Mouse (Mus musculus) kidney, postnatal 10 days (tissue): Measurements from ENCODE around the gene Plcxd3.

Experiments
- DNase-seq: peaks from one replicate; pipeline ENCODE4 v3.0.0; 2021; ENCODE audit warnings: mixed read lengths

Plcxd3 gene

DNA sequence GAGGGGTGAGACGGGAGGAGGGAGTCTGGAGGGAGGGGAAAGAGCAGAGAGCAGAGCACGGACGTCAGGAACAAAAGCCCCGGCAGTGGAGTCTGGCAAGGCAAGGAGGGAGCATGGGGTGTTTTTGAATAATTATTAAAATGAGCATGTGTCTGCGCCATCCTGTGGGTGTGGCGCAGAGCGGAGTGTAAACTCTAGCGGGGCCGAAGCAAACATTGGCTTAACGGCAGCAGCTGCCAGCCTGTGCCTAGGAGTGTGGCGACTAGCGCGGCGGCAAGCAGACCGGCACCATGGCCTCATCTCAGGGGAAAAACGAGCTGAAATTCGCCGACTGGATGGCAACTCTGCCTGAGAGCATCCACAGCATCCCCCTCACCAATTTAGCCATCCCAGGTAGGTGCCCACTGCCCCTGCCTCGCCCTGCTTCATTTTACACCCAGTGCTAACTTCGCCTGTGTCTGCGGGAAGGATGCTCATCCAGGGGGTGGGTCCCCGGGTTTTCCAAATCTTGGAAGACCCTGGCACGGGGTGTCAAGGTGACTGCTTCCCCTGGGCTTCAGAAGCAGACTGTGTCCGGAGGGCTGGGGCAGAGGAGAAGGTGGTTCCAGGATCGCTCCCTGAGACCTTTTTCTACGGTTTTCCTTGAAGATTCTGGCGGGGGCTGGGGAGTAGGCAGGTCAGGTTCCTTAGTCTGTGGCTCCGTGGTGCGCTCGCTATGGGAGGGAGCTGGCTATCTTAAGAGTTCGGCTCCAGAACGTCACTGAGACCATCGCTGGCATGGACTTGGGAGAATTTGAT is at the start of gene Plcxd3:
TSS of gene Plcxd3 (plus strand) at position 69 of the 798 bp plus-strand sequence.
- peak; percentile 21 for DNase-seq

DNA sequence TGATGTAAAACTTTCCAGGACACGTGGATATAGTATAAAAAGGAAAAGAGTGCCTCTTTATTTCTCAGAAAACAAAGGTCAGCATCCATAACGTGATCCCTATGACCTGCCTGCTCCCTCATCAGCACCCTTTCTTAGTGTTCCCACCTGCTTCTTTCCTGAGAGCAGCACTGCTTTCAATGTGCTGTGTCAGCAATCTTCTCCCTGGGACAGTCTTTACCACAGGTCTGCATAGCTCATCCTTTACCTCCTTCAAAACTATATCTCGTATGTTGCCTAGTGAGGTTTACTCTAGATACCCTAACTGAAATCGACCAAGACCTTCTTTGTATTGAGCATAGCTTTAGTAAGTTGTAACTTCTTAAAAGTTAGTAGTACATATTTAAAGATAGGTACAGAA is 43.4 kb upstream of the Plcxd3 start:
- DNase-seq = no peak

DNA sequence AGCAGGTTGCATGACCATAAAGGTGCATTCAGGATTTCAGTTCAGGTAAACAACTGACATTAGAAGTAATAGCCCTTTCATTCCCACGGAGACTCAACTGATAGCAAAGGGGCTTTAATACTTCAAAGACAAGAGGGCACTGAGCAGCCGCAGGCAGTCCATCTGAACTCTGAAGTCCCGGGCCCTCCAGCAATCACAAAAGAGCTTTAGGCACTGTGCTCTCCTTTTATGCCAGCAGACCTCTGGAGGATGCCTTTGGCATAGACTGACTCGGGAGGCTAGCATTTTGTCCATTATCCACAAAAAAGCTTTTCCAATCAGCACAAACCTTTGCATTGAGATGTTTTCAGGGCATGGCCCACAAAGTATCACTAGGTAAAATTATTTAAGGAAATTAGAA is 33.7 kb upstream of the Plcxd3 start:
- no peak for DNase-seq

DNA sequence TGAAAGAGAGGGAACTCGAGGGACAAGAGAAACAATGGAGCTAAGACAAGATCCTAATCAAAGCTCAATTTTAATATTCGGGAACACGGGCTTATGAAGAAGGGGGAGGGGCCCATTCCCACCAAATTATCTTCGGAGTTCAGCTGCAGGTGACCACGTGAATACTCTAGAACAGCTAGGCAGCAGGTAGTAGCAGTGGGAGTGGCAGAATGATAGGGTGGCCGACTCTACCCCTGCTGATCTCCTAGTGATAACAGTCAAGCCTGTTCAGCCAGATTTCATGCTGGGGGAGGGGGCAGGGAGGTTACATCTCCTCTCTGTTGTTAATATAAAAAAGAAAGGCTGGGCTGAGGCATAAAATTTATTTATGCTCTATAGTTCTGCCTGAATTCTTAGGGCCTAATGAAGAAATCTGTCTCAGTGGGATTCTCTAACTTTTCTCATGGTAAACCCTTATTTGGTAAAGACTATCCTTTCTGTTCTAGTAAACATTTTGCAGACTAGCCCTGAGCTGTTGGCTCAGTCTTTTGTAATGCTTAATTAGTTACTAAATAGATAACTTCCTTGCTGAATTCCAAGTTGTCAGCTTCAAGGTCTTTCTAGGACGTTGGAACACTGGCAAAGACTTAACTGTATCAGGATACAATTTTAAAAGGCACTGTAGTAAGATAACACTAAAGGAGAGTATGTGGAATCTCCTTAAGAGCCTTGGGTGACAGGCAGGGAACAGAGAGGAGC is 26.3 kb upstream of the Plcxd3 start:
- DNase-seq = no peak

DNA sequence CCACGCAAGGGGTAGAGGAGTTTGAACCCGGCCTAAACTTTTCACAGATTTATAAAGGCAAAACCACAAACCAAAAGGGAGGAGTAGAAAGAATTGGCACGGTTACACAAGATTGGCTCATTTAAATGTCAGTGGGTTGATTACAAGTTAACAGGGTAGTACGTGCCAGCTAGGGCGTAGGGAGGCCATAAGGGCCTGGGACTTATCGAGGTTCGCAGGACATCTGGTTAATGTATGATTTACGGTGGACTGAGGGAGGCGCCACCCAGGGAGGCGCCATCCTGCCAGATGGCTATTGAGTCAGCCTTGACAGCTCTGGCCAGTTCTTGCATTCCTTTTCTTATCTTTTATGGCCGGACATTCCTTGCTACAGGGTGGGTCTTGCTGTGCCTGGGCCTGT is 18.9 kb upstream of the Plcxd3 start:
- DNase-seq = peak; percentile 55

DNA sequence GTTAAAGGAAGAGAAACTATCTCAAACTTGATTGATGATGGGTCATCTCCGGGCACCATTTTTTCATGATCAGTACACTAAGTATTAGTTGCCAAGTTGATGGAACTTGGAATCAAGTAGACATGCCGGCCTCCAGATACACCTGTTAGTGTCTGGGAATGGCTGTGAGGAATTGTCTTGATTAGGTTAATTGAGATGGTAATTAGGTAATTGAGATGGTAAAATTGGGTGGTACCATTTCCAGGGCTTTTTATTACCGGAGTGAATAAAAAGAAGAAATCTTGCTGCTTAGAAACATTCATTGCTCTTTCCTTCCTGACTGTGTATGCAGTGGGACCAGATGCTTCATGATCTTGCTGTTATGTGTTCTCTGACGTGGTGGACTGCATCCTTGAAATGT is 17.6 kb upstream of the Plcxd3 start:
- no peak for DNase-seq

DNA sequence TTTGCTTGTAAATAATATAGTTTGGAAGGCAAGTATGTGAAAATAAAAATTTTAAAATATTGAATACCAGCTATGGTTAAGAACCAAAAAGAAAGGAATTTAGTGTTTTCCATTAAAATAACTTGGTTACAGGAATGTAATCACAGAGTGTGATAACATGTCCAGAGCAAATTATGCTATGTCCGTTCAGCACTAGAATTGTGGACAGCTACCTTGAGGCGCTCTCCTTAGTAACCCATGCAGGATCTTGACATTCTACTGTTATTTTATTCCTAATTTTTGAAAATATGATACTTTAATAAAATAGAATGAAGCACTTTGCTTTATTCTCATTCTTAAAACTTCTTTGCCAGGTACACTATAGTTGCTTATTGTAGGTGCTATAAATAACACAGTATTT is 7.5 kb upstream of the Plcxd3 start:
- peak; percentile 55 for DNase-seq

DNA sequence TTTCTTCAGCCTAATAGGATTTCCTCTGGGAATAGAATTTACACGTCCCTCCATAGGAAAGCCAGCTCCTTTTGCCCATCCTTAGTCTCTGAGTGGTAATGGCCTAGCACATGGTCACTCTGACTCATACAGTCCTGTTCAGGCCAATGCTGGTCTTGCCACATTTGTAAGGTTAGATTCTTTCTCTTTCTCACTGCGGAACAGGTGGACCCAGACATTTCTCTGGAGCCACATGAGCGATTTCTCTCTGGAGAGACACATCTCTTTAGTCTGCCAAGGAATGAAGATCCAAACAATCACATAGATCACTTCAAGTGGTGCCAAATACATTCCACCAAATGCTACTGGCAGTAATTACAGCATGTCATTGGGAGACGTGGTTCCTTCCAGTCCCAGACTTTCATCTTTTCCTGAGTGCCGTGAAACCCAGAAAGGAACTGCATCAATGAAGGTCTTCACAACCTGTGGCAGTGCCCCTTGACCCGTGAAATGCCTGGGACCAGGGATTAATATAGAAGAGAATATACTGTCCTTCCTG is 769 bp upstream of the Plcxd3 start:
- DNase-seq = no peak

DNA sequence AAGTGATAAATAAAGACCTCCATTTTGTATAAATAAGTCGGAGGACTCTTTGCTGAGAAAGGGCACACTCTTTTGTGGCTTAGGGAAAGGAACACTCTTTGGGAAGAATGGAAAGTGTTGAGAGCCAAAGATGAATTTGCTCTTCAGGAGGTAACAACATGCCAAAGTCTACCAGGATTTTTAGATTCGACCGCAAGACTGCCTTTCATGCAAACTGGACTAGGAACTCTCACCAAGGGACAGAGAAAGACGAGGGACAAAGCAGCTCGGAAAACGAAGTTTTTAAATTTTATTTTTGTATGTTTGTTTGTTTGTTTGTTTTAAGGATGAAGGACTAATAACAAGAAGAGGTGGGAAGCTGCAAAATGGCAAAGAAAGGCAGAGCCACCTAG is 264 bp upstream of the Plcxd3 start:
- DNase-seq = no peak

DNA sequence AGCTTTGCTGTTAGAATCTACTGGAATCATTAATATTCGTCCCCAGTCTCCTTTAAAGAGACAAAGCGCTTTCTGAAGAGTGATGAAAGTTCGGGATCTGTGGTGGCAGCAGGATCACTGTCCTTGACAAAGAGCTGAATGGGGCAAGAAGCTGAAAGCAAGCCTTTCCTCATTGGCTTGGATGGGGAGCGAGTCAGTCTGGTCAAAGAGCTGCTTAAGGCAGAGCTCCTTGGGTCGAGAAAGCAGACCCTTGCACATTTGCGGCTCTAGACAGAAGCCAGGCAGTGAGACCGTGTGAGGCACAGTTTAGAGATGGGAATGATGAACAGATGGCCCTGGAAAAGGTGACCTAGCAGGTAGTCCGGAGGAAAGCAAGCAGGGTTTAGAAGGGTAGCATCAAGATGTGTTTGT is 935 bp downstream of the Plcxd3 start:
- no peak for DNase-seq

DNA sequence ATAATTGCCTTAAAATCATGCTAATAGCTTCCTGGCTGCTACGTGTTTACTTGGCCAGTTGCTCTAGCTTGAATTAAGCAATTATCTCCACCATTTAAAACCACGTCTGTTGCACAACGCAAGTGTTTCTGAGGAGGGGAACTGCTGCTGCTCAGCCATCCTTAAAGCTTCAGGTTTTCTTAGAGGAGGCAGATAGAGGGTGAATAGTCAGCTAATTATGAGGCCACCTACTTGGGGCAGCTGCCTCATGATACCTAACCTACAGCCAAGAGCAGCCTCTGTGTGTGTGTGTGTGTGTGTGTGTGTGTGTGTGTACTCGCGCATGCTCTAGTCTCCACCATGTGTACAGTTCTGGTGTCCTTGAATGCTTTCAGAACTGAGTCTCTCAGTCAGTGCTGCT is 3.5 kb downstream of the Plcxd3 start:
- DNase-seq = no peak

DNA sequence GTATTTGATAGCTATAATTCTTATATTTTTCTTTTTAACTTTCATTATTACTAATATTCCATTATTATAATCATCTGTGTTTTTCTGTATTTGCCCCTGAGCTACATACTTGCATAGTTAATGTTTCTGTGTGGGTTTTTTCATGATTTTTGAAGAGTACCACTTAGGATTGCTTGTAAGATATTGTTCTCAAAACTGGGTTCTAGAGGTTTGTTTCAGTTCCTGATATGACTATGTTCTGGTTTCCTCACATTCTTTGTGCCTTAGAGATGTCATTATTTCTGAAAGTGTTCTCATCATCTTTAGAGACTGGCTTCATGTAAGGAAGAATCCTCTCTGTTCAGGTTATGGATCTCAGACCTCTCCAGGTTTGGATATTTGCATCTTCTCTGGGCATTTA is 12.5 kb downstream of the Plcxd3 start:
- DNase-seq = no peak

DNA sequence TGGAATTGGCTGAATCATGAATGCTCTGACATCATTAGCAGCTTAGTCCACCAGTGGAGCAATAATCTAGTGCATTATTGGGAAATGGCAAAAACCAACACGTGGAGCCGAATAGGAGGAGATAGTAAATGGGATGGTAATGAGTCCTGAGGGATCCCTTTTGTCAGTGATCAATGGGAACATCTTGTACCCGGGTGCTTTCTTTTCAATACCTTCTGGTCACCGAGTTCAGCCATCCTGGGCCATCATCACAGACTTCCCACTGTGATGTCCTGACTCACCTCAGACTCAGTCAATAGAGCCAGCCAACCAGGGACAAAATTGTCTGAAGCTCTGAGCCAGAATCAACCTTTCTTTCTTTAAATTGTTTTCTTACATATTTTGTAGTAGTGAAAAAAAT is 24.8 kb downstream of the Plcxd3 start:
- no peak for DNase-seq

DNA sequence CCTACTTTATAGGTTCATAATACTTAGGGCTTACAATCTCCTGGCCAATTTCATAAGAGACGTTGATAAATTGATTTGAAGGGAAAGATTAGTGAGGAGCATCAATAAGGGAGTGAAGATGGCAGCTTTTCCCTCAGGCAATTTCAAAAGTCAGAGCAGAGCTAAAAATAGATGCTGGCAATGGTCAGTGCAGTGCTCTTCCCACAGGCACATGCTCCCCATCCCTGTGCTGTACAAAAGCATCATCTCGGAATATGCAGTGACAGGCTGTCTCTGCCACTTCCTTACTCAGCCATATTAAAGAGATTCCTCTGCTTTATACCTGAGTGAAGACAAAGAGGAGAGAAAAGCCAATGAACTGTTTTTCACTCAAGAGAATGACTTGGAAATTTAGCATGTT is 36.0 kb downstream of the Plcxd3 start:
- DNase-seq = no peak

DNA sequence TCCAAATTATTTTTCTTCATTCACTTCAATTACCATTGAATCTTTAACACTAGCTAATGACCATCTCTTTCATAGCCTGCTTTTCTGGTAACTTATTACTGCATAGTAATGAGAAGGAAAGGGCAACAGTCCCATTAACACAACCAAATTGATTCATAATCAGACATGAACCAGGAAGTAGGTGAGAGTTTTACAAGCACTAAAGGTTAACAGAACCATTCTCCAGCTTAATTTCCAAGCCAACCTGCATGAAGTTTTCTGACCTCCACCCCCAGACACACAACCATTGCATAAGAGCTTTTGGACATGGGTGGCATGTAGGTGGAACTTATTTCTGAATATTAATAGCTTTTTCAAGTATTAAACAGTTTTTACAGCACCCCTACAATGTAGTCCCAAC is 64.8 kb downstream of the Plcxd3 start:
- no peak for DNase-seq

DNA sequence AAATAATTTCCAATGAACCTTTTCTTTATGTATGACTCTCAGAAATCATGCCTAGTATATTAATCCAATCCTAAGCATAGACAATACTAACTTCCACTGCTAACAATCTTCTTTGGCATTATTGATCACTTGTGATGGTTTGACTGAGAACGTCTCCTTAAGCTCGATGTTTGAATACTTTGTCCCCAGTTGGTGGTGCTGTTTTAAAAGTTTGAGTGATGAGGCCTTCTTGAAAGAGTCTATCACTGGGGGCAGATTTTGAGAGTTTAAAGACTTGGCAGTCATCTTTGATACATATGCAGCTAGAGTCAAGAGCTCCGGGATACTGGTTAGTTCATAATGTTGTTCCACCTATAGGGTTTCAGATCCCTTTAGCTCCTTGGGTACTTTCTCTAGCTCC is 120.9 kb downstream of the Plcxd3 start:
- DNase-seq = no peak

DNA sequence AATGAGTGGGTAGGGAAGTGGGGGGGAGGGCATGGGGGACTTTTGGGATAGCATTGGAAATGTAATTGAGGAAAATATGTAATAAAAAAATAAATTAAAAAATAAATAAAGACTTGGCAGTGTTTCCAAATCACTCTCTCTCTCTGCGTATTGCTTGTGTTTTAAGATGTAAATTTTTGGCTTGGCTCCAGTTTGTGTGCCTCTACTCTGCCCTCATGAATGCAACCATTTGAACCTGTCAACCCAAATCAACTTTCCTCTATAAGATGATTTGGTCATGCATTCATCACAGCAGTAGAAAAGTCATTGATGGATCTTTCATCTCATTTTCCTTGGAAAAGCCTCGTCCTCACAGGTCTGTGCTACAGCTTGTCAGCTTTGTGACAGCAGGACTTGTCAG is 121.7 kb downstream of the Plcxd3 start:
- no peak for DNase-seq

DNA sequence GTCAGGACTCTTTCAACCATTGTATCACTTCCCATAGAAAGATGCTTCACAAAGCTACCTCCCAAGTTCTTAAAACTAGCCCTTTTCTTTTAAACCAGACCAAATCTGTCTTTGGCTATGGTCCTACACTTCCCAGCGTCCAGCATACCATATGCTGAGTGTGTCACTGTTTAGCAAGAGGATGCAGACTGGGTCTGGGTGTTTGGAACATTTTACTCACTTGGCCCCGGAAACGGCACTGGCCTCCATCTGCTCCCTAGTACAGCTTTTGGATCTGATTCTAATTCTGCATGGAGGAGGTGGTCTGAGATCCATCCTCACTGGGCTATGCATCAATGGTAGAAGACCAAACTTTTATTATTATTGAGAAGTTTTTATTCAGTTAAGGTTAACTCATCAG is 122.7 kb downstream of the Plcxd3 start:
- DNase-seq = no peak

DNA sequence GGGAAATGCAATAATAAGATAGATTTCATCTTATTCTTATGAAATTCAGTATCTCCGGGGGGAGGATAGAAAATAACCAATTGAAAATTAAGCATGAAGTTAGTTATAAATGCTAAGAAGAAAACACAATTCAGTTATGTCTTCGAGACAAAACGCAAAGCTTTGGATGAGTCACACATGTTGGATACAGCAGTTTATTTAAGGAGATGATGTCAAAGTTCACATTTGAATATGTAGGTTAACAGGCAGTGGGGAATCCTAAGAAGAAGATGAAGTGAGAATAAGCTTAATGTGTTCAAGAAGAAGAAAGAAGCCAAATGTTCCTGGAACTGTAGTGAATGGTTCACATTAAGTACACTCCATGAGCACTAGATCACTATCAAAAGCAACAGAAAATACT is 128.1 kb downstream of the Plcxd3 start:
- DNase-seq = no peak

DNA sequence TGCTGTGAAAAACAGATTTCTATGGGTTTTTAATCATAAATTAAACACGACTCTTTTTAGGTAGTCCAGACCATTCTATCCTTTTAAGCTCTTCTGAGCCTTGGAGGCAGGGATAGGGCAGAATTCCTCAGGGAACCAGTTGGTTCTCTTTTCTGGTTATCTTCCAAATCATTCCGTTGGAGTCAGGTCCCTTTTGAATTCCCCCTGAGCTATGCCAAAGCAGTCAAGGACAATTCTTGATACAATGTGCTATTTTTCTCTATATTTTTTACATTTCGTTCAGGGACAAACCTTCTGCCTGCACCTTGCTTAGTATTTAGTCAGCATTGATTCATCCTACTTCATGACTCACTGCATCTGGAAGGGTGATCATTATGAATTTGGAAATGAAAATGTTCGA is 128.5 kb downstream of the Plcxd3 start:
- no peak for DNase-seq

DNA sequence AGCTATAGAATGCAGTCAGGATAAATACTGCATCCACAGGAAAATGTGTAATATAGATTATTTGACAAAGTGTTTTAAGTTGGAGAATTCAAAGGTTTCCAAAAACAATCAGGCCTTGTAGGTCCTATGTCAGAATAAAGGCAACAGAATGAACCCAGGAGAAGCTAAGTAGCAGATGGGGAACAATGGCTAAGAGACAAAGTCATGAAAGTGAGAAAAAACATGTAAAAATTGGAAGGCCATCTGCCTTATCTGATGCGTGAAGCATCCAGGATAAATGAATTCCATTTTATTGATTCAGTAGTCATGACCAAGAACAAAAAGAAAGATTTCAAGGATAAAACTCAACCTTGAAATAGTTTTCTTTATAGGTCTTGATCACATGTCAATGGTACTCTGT is 139.4 kb downstream of the Plcxd3 start:
- DNase-seq = no peak

DNA sequence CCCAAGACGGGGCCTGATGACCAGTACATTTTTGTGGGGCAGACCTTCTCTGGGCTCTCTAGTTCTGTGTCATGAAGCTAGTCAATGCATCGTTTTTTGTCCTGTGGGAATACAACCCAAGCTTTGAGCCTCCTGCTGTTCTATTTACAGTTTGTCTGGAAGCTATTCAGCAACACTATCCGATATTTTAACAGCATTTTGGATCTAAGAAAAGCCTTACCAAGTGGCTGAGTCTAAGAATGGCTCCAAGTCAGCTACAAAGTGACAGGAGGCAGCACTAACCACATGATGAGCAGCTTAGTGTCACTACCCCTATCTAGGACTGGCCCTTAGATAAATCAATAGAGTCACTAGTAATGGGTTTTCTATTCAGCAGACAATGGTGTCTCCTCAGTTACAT is 149.3 kb downstream of the Plcxd3 start:
- DNase-seq = no peak

DNA sequence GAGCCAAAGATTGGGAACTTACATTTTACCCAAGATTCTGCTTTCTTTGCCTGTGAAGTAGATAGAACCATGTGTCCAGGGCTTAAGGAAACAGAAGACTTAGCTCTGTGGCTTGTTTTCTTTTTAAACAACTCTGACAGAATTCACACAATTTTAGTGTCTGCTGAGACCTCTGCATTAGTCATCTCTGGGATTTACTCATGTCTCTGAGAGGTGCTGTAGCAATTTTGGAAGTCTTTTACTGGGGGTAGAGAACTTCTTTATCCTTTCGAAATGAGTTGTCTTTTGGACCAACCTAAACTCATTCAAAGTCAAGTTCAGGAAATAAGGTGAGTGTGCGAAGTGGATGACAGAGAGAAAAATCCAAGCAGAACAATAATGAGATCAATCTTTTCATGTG is 158.4 kb downstream of the Plcxd3 start:
- DNase-seq = no peak

DNA sequence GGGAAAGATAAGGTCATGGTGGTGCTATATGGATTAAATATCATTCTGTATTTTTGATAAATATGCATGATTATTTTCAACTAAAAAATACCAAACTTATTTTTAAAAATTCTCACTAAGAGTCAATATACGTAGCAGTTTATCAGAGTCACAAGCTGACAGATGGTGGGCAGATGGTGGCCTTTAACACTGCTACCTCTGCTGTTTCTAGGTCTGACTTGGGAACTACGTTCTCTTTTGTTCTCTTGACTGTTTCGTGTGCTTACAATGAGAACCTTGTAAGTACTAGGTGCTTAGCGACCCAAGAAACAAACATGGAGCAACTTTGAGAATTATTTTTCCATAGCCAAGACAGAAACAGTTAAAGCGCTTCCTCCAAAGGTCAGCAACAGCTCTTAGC is 183.8 kb downstream of the Plcxd3 start:
- no peak for DNase-seq
